Mouse (Mus musculus): ENCODE measurements at regions not wholly inside any gene's neighbourhood (a gene's known extent, or its start where the extent isn't known, plus 50 kb on each side); places are given as distances from the start of the nearest gene placed in this dataset. TPM values are rescaled to one million over a fixed set of nuclear protein-coding genes. Genes with fewer than 3 reads are reported as not detected.

Small RNA genes in the stretch of these regions (microRNA-seq; reads per million reads assigned to microRNA genes)
- not detected for gene Gm27682

Data from stomach, embryonic 16.5 days (tissue).